Mouse (Mus musculus) myocyte (in vitro differentiated cells): ENCODE results near the gene Gm973. TPM values are rescaled to one million over a fixed set of nuclear protein-coding genes. Genes with fewer than 3 reads are reported as not detected.

Experiments used
- H3K27me3 ChIP-seq: one replicate; pipeline ENCODE4 v1.6.1; 2011; ENCODE audit not compliant: control insufficient read depth, insufficient read depth, insufficient read length
- H3K36me3 ChIP-seq: one replicate; pipeline ENCODE4 v1.6.1; 2011; ENCODE audit not compliant: control insufficient read depth, insufficient read depth
- H3K4me2 ChIP-seq: one replicate; pipeline ENCODE4 v1.6.1; 2011; ENCODE audit warnings: low read depth, control low read depth
- H3K4me3 ChIP-seq: one replicate; pipeline ENCODE4 v1.5.1; 2011; ENCODE audit warnings: mild to moderate bottlenecking, control low read depth, moderate library complexity
- H3K79me2 ChIP-seq: one replicate; pipeline ENCODE4 v1.6.1; 2011; ENCODE audit not compliant: control insufficient read depth, insufficient read depth
- H3ac ChIP-seq: one replicate; pipeline ENCODE4 v1.6.1; 2011; ENCODE audit not compliant: control insufficient read depth, insufficient read length
- CEBPB ChIP-seq: IDR thresholded peaks from 2 replicates; pipeline ENCODE4 v1.6.1; 2011; ENCODE audit warnings: mild to moderate bottlenecking, moderate library complexity; ENCODE audit not compliant: poor library complexity, insufficient read depth, severe bottlenecking
- E2F4 ChIP-seq: IDR thresholded peaks from one replicate; pipeline ENCODE4 v1.6.1; 2011; ENCODE audit warnings: mild to moderate bottlenecking, control low read depth, moderate library complexity; ENCODE audit not compliant: insufficient read depth
- MAX ChIP-seq: IDR thresholded peaks from one replicate; pipeline ENCODE4 v1.6.1; 2011; ENCODE audit warnings: low read depth, mild to moderate bottlenecking, control low read depth
- MYOD1 ChIP-seq, 3 experiments: IDR thresholded peaks; one replicate each; pipeline ENCODE4 v1.6.1; 2011; ENCODE audit warnings: control low read depth in 2 of 3, low read depth in 2 of 3, mild to moderate bottlenecking in 2 of 3, moderate library complexity in 1 of 3; ENCODE audit not compliant: insufficient read length in 2 of 3, control insufficient read depth in 1 of 3
- MYOG ChIP-seq, 3 experiments: IDR thresholded peaks; one replicate each; pipeline ENCODE4 v1.6.1; 2011; ENCODE audit warnings: control low read depth in 2 of 3, low read depth in 2 of 3, mild to moderate bottlenecking in 2 of 3; ENCODE audit not compliant: insufficient read length in 2 of 3, control insufficient read depth in 1 of 3, insufficient read depth in 1 of 3
- POLR2A ChIP-seq: IDR thresholded peaks from one replicate; pipeline ENCODE4 v1.6.1; 2011; ENCODE audit warnings: low read depth, mild to moderate bottlenecking, control low read depth, moderate library complexity; ENCODE audit not compliant: insufficient read length
- POLR2AphosphoS2 ChIP-seq: IDR thresholded peaks from one replicate; pipeline ENCODE4 v1.6.1; 2011; ENCODE audit warnings: low read depth, control low read depth; ENCODE audit not compliant: insufficient read length
- REST ChIP-seq: IDR thresholded peaks from one replicate; pipeline ENCODE4 v1.6.1; 2011; ENCODE audit warnings: mild to moderate bottlenecking, control low read depth, moderate library complexity; ENCODE audit not compliant: insufficient read depth, insufficient read length
- SRF ChIP-seq: IDR thresholded peaks from one replicate; pipeline ENCODE4 v1.6.1; 2011; ENCODE audit warnings: low read depth; ENCODE audit not compliant: control insufficient read depth, insufficient read length
- TCF12 ChIP-seq: IDR thresholded peaks from one replicate; pipeline ENCODE4 v1.6.1; 2011; ENCODE audit warnings: mild to moderate bottlenecking, control low read depth; ENCODE audit not compliant: poor library complexity, insufficient read depth, severe bottlenecking
- TCF3 ChIP-seq: IDR thresholded peaks from one replicate; pipeline ENCODE4 v1.6.1; 2011; ENCODE audit warnings: low read depth, control low read depth; ENCODE audit not compliant: insufficient read length
- USF1 ChIP-seq: IDR thresholded peaks from one replicate; pipeline ENCODE4 v1.6.1; 2011; ENCODE audit warnings: low read depth, mild to moderate bottlenecking, control low read depth, moderate library complexity
- polyA plus RNA-seq: library from polyadenylated mRNA; unstranded; fragments of >200 nt; fragmentation: generic; extraction: Trizol; gene quantifications from one replicate; pipeline ENCODE4 v1.2.1, GENCODE M21; 2012; ENCODE audit warnings: missing spikeins

The Gm973 gene
- polyA plus RNA-seq, 1 experiment: not detected

DNA sequence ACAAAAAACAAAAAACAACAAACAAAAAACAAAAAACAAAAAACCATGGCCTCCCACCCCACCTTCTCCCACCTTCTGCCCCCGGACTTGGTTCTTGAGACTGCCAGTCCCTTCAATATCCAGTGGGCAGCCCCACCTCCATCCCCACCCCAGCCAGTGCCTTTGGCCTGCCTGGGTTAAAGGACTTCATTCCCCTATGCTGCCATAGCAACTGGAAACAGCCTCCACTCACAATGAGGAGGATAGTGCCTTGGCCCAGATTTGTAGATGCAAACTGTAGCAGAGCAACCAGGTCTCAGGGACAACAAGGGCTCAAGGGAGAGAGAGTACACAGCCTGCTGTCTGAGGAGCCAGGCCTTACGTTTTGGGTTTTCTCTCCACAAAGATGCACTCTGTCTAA lies 8.0 kb downstream of the Gm973 start:
- no peak for TF ChIP-seq SRF
- TF ChIP-seq CEBPB: no peak
- TF ChIP-seq REST: no peak
- TF ChIP-seq TCF3: no peak
- no peak for TF ChIP-seq MAX
- TF ChIP-seq POLR2A: no peak
- no peak for TF ChIP-seq POLR2AphosphoS2
- TF ChIP-seq MYOD1 (IDR thresholded peaks at IDR 0.05; ENCODE audit: control insufficient read depth in 1 of 3, insufficient read length in 2 of 3, low read depth in 2 of 3): no peak
- no peak overlapping the region for H3K4me2 ChIP-seq
- no peak overlapping the region for H3K4me3 ChIP-seq
- no peaks in the 10 kb centered on the region for H3K27me3 ChIP-seq
- H3ac ChIP-seq: no peak overlapping the region
- H3K79me2 ChIP-seq: no peaks in the 10 kb centered on the region
- no peaks in the 10 kb centered on the region for H3K36me3 ChIP-seq

DNA sequence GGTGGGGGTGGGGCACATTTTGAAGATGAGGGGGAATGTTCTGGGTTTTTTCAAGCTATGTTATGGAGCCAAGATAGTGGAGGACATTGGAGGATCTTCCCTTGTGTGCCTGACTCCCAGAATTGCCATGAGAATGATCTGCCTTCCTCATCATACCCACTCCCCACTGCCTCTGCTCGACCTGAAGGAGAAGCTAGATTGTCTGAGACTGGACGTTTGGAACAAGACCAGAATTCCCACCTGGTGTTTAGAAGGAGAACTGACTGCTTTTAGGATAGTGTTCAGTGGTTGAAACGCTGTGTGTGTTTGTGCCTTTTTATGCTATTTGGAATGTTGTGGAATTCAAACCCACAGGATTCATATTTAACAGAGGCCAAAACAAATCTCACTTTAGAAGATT lies 8.7 kb downstream of the Gm973 start:
- Histone ChIP-seq H3K4me2 (no peak overlapping the region), H3K27me3 (no peaks in the 10 kb centered on the region), H3K79me2 (no peaks in the 10 kb centered on the region), H3ac (no peak overlapping the region), H3K36me3 (no peaks in the 10 kb centered on the region), H3K4me3 (no peak overlapping the region)
- TF ChIP-seq E2F4 (no peak), MAX (no peak), MYOD1 (IDR thresholded peaks at IDR 0.05; ENCODE audit: control insufficient read depth in 1 of 3, insufficient read length in 2 of 3, low read depth in 2 of 3) (no peak), POLR2AphosphoS2 (no peak)

DNA sequence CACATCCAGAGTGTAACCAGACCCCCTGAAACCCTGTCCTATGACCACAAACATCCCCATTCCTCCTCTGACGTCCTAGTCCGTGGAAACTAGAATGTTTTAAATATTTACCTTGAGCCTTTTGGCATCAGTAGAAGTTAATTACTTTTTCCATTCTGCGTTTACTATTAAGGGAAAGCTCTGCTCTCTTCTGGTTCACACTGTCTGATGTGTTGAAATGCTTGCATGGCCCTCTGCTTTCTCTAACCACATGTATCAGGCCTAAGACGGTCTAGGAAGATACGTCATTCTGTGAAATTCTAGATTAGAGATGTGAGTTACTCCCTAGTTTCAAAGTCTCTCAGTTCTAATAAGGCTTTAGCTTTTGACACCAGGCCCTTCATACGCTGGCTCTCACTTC lies 11.2 kb downstream of the Gm973 start:
- no peak overlapping the region for H3K4me3 ChIP-seq
- no peaks in the 10 kb centered on the region for H3K27me3 ChIP-seq
- H3K79me2 ChIP-seq: no peaks in the 10 kb centered on the region
- no peaks in the 10 kb centered on the region for H3K36me3 ChIP-seq
- H3K4me2 ChIP-seq: no peak overlapping the region
- TF ChIP-seq E2F4: no peak
- TF ChIP-seq POLR2A: no peak
- no peak for TF ChIP-seq POLR2AphosphoS2
- TF ChIP-seq REST: no peak
- no peak for TF ChIP-seq CEBPB
- TF ChIP-seq TCF12: no peak
- no peak for TF ChIP-seq MAX
- no peak overlapping the region for H3ac ChIP-seq

DNA sequence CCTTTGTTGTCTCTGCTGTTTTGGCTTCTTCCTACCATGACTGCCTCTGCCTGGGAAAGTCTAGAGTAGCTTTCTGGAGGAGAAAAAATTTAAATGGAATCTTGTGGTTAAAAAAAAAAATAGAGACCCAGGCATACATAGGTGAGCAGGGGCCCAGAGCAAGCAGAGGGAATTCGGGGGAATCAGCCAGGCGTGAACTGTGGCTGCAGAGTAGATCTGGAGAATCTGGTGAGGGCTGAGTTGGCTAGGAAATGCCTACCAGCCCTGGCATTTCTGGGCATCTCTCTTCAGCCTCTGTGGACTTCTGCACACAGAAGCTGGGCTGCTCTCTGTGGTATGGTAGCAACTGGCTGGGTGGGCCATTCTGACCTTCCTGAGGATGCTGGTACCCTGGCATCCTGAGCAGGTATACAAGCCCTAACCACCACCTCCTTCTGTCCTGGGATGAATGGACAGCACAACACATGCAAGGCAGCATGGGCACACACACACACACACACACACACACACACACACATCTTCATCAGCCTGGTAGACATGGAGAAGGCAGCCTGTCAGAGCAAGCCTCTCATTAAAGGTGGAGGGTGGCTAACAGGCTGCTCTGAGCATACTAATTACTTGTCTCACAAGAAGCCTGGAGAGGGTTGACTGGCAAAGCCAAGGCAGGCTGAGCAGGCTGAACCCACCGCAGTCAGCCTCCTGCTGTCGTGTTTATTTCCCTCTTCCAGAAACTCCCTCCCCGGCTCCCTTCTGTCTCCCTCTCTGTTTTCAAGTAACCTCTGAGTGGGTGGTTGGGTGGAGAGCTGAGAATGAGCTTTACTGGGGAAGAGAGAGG lies 19.1 kb downstream of the Gm973 start:
- H3K36me3 ChIP-seq: no peaks in the 10 kb centered on the region
- H3K4me2 ChIP-seq: no peak overlapping the region
- TF ChIP-seq POLR2AphosphoS2: no peak
- no peak for TF ChIP-seq CEBPB
- H3K79me2 ChIP-seq: no peaks in the 10 kb centered on the region
- no peak overlapping the region for H3K4me3 ChIP-seq
- no peak overlapping the region for H3ac ChIP-seq
- no peaks in the 10 kb centered on the region for H3K27me3 ChIP-seq

DNA sequence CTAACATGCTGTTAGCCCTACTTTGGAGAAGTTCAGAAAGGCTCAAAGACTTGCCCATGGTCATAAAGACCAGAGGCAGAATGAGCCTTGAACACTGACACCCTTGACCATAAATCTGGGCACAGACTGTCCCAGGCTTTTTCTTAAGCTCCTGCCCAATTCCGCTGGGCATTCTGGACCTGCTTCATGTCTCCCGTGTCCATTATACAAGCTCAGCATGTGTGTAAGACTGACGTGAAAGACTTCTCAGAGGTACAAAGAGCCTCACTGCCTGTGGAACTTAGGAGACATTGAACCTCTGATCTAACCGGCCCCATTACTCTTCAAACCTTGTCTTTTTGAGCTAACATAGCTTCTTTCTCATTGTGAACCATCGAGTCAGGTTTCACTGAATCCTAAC lies 22.3 kb downstream of the Gm973 start:
- TF ChIP-seq REST (no peak), TCF12 (no peak), MAX (no peak), SRF (no peak), USF1 (no peak), MYOD1 (IDR thresholded peaks at IDR 0.05; ENCODE audit: control insufficient read depth in 1 of 3, insufficient read length in 2 of 3, low read depth in 2 of 3) (no peak), CEBPB (no peak), MYOG (IDR thresholded peaks at IDR 0.05; ENCODE audit: control insufficient read depth in 1 of 3, insufficient read depth in 1 of 3, insufficient read length in 2 of 3, low read depth in 2 of 3) (no peak), POLR2AphosphoS2 (no peak), POLR2A (no peak)
- no peaks in the 10 kb centered on the region for H3K36me3 ChIP-seq
- H3ac ChIP-seq: no peak overlapping the region
- H3K79me2 ChIP-seq: no peaks in the 10 kb centered on the region
- H3K4me3 ChIP-seq: no peak overlapping the region
- H3K4me2 ChIP-seq: no peak overlapping the region
- H3K27me3 ChIP-seq: no peaks in the 10 kb centered on the region
